In genomic region chr1:164184871-164185223, GRCm38 (mm10) we compare ENCODE assay signal across 9 mouse cellular contexts. TPM values are rescaled to one million over a fixed set of nuclear protein-coding genes. Genes with fewer than 3 reads are reported as not detected.
DNase-seq lines count a peak whose midpoint lies in the region; ATAC-seq lines count a peak whose summit lies in the region.
"Had no signal": no experiment of that assay in that cellular context is flagged by ENCODE, and none has a peak within 500 bp of the region (broad histone marks: within the 10 kb centered on the region; RNA-seq: fewer than 3 reads in every experiment).

No protein-coding gene starts in this region.

- no peaks in the 10 kb centered on the region for H3K36me3 ChIP-seq in hindbrain, embryonic 16.5 days (ENCODE audit: control insufficient read depth, insufficient read depth, low read length)
- no peaks in the 10 kb centered on the region for H3K36me3 ChIP-seq in hindbrain, embryonic 12.5 days
- no peaks in the 10 kb centered on the region for H3K36me3 ChIP-seq in neural tube, embryonic 11.5 days (ENCODE audit: control insufficient read depth, insufficient read depth, low read length)

- 0 out of 2 replicates have a peak, but pooled peaks have one; percentile 18 for ATAC-seq in cerebellum, adult (ENCODE audit: insufficient number of reproducible peaks, low FRiP score, low TSS enrichment)
- ATAC-seq in hindbrain, embryonic 16.5 days = peak; percentile 64; the same call in 1 of the 2 replicates
- ATAC-seq in hindbrain, embryonic 12.5 days (ENCODE audit: low FRiP score) = no peak
- ATAC-seq in neural tube, embryonic 11.5 days (ENCODE audit: insufficient read depth, low FRiP score, low TSS enrichment) = peak; percentile 33; the same call in 1 of the 2 replicates
- no peak for ATAC-seq in frontal cortex, adult (ENCODE audit: low TSS enrichment)

- no peak overlapping the region for H3K9ac ChIP-seq in hindbrain, embryonic 16.5 days (ENCODE audit: low read depth, low read length)
- H3K9ac ChIP-seq in hindbrain, embryonic 12.5 days = no peak overlapping the region
- H3K9ac ChIP-seq in neural tube, embryonic 11.5 days (ENCODE audit: low read length) = no peak overlapping the region

- DNase-seq in cerebellum, adult 18-20 months = no peak
- peak; percentile 11 for DNase-seq in neural tube, embryonic 11.5 days (ENCODE audit: low spot score)
- DNase-seq in neural tube, embryonic 10.5 days (ENCODE audit: extremely low spot score, low spot score) = no peak
- no peak for DNase-seq in ovary, adult 18-20 months (ENCODE audit: low spot score)
- DNase-seq: cerebellum, adult 11-12 months had no signal

- 47% methylated on average over 8 of the region's 8 CpGs for WGBS in hindbrain, embryonic 16.5 days
- WGBS in hindbrain, embryonic 12.5 days = 50% methylated on average over 8 of the region's 8 CpGs
- 51% methylated on average over 8 of the region's 8 CpGs for WGBS in neural tube, embryonic 11.5 days

- H3K9me3 ChIP-seq in hindbrain, embryonic 16.5 days (ENCODE audit: control insufficient read depth, low read length) = no peaks in the 10 kb centered on the region
- H3K9me3 ChIP-seq in hindbrain, embryonic 12.5 days (replicated peaks) = no peaks in the 10 kb centered on the region
- H3K9me3 ChIP-seq in neural tube, embryonic 11.5 days (ENCODE audit: control insufficient read depth, low read length) = no peaks in the 10 kb centered on the region

- H3K27ac ChIP-seq in hindbrain, embryonic 16.5 days (ENCODE audit: low read depth, low read length) = no peak overlapping the region
- no peak overlapping the region for H3K27ac ChIP-seq in hindbrain, embryonic 12.5 days
- no peak overlapping the region for H3K27ac ChIP-seq in neural tube, embryonic 11.5 days (ENCODE audit: low read depth, low read length)

- H3K4me1 ChIP-seq in hindbrain, embryonic 16.5 days (ENCODE audit: control insufficient read depth, insufficient read depth, low read depth, low read length) = peaks cover 3% of the 10 kb centered on the region; the same call in 1 of the 2 replicates
- H3K4me1 ChIP-seq in hindbrain, embryonic 12.5 days = peaks cover 2% of the 10 kb centered on the region; the same call in 1 of the 2 replicates
- no peaks in the 10 kb centered on the region for H3K4me1 ChIP-seq in neural tube, embryonic 11.5 days (ENCODE audit: control insufficient read depth, insufficient read depth, low read length)

- no peak overlapping the region for H3K4me3 ChIP-seq in hindbrain, embryonic 16.5 days (ENCODE audit: low read length)
- no peak overlapping the region for H3K4me3 ChIP-seq in hindbrain, embryonic 12.5 days
- no peak overlapping the region for H3K4me3 ChIP-seq in neural tube, embryonic 11.5 days (ENCODE audit: low read depth, low read length)

- no peaks in the 10 kb centered on the region for H3K27me3 ChIP-seq in hindbrain, embryonic 16.5 days (replicated peaks; ENCODE audit: control insufficient read depth, insufficient read depth, low read length)
- no peaks in the 10 kb centered on the region for H3K27me3 ChIP-seq in hindbrain, embryonic 12.5 days
- H3K27me3 ChIP-seq in neural tube, embryonic 11.5 days (ENCODE audit: control insufficient read depth, insufficient read depth, low read length) = no peaks in the 10 kb centered on the region

- no peak overlapping the region for H3K4me2 ChIP-seq in hindbrain, embryonic 16.5 days (ENCODE audit: low read length)
- no peak overlapping the region for H3K4me2 ChIP-seq in hindbrain, embryonic 12.5 days (replicated peaks)
- H3K4me2 ChIP-seq in neural tube, embryonic 11.5 days (ENCODE audit: low read depth) = no peak overlapping the region

RNA-seq across cellular contexts. Expression of gene F5, which starts 33.2 kb away (rescaled TPM):
- polyA plus RNA-seq in hindbrain, embryonic 16.5 days (2015; fragmentation: Nextera tagmentation; extraction: Ambion mirVana) = 0.09 and 0.21 TPM in 2 replicates
- polyA plus RNA-seq in hindbrain, embryonic 12.5 days (2016; fragmentation: Nextera tagmentation; extraction: Ambion mirVana) = 0.17 and 0.34 TPM in 2 replicates
- 0.38 and 0.42 TPM in 2 replicates for polyA plus RNA-seq in neural tube, embryonic 11.5 days (2014; fragmentation: Nextera tagmentation; extraction: Ambion mirVana)

Comparison
In these comparisons a context has a peak if more than half of its experiments do, and no peak if none do; other contexts are left out.
1. ATAC-seq: peak in cerebellum, adult (single experiment), hindbrain, embryonic 16.5 days (single experiment) and neural tube, embryonic 11.5 days (single experiment); none in hindbrain, embryonic 12.5 days (single experiment) and frontal cortex, adult (single experiment).